Mouse (Mus musculus) urinary bladder, postnatal 4 days (tissue): ENCODE measurements around the gene Slc8a1.

Experiments used
- DNase-seq, 2 experiments: peaks; one replicate each; pipeline ENCODE4 v3.0.0; 2021 to 2022; ENCODE audit warnings: low spot score in 2 of 2

Gene Slc8a1

DNA sequence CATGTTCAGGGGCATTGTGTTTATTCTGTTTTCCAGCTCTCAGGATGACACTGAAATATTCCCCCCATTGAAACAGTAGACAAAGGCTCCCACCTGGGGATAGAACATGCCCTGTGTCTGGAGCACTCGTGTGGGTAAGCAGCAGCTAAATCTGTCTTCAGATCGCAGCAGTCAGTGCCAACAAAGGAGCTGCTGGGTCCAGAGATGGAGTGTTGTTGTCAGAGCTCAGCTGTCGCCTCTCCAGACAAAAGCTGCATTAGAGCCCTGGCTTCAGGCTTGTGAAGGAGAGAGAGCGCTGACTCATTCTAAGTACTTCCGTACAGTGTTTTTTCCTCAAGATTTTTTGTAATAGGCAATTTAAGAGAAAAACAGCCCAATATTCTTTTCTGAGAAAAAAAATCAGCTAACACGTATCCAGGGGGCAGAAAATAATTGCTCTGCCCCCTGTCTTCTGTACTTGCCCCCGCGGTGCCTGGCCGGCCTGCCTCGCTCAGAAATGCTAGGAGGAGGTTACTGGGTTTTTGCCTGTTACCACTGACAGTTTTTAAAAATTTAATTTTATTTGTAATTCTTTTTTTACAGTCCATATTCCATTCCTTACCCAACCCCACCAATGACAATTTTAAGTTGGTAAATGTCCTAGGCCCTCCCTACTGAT lies 318.2 kb downstream of the Slc8a1 start:
- no peak for DNase-seq

DNA sequence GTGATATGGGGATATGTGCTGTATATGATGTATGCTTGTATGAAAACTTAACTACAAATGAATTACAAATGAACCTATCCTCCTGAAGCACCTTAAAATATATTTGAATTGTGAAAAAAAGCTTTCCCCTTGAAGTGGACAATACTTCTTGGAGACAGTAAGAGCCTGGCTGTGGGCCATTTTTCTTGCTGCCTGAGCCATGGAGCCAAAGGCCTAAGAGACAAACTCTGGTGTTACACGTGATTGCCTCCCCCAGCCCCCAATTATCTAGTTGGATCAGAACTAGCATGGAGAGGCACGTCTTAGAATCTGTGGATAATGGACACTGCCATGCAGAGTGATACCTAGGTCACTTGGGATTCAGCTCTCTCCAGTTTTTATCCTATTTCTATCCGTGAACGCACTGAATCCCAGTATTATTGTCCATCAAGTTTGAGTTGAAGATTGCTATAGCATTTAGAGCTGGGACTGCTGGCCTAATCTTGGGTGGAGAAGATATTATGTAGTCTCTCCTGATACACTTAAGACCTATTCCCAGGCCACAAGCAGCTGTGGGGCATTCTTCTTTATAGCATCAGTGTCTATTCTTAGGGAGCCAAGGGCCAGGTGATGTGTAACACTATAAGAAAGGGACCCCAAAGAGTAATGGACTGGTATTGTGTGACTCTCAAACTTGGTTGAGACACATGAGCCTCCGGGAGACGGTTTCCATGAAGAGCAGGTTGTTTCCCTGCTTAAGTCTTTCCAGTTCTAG lies 321.6 kb downstream of the Slc8a1 start:
- no peak for DNase-seq

DNA sequence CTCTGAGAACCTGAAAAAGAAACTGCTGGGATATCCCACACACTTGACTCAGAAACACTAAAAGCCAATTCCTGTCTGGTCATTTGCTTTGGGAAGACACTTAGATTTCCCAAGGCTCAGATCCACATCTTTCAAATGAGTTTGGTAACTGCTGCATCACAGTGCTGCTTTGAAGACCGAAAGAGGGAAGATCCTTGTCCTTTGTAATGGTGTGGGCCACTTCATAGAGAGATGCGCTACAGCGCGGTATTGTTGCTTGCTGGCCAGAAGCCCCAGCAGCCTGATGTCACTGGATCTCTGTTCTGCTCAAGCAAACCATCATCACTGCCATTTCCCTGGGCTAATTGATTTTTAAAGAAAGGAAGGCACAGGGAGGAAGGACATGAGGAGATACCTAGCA lies 325.4 kb downstream of the Slc8a1 start:
- DNase-seq: no peak

DNA sequence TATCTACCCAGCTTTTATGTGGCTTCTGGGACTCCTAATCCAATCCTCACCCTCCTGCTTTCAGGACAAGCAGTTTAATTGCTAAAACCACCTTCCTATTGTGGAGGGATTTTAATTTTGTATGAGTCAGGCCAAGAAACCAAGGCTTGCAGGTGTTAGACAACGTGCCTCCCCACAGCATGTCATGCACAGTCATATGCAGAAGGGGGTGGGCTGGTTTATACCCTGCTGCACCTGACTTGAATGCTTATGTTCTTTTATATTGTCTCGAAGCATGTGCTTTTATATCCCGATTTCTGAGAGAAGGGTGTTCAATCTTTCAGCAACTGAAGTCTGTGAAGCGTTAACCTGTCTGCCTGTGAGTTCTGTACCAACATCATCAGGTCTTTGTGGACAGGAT lies 334.0 kb downstream of the Slc8a1 start:
- DNase-seq: no peak

DNA sequence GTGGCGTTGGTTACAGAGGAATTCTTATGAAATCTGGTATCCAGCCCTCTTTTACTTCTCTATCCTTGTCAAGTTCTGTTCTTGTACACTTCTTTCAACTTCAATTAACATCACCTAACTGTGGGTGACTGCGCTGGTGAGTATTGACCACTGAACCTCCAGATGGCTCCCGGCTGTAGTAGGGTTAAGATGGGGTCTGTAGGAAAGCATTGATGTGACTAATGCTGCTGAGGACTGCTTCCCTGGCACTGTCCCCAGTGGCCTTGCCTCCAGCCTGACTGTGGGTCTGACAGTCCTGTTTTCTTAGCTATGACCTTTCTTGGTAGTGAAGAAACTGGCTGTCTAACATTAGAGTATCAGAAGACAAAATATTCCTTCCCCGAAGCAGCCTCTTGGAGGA lies 335.1 kb downstream of the Slc8a1 start:
- DNase-seq: no peak

DNA sequence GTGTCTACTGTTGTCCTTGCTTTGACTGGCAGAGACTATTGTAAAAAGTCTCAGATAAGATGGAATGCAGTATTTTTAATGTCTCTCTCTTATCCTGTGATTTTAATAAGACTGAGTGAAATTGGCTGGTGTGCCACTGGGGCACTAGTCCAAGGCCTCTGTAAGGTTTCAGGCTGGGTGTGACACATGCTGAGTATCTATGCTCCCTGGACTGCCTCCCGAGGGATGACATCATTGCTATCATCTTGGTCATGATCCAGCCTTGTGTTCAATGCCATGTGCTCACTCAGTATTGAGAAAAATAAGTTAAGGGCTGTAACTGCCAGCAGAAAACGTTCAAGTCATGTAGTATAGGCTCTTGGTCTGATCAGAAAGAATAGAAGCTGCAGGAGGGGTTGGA lies 335.5 kb downstream of the Slc8a1 start:
- DNase-seq: peak; percentile 68

DNA sequence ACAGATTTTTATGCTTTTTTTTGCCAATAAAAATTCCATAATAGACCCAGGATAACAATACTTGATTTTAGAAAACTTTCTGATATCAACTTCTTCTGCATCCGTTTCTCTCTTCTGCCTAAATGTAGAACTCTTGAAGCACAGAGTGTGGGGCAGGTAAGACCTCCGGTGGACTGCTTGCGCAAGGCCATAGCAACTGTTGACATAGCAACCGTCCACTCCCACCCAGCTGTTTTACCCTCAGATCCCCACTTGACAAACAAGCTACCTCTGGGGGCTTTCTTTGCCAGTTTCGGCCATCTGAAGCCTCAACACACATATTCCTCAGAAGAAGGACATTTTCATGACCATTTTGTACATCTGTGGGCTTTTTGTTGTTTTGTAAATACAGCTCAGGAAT lies 337.8 kb downstream of the Slc8a1 start:
- no peak for DNase-seq

DNA sequence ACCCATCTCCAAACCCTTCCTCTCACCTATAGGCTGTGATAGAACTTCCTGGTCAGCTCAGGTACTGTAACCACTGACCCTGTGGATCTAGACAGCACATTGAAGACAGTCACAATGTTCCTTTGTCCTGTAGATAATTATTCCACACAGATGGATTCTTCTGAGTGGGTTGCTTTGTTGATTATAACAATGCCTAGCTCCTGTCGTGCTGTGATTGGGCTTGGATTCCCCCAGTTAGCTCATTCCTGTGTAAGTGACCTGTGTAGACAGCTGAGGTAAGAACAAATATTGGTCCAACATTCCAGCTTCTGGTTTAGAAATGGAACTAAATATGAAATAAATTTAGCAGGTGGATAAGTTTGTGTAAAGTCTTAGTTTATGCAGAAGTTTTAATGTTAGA lies 340.7 kb downstream of the Slc8a1 start:
- DNase-seq: no peak

DNA sequence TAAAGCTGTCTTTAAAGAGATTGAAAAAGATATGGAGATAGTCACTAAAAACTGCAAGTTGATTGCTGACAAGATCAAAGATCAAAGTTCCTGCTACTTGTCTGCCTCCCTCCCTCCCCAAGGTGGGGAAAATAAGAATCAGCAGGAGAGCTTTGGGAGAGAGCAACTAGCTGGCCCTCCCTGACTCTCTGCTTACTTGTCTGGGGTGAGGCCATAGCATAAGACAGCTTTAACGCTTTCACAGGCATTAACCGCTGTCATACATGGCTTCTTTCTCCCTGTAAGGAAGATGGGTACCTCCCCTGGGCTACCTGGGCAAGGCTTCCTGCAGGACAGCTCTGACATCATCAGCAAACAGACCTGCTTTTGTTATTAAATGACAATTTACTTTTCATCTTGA lies 344.1 kb downstream of the Slc8a1 start:
- DNase-seq: no peak

DNA sequence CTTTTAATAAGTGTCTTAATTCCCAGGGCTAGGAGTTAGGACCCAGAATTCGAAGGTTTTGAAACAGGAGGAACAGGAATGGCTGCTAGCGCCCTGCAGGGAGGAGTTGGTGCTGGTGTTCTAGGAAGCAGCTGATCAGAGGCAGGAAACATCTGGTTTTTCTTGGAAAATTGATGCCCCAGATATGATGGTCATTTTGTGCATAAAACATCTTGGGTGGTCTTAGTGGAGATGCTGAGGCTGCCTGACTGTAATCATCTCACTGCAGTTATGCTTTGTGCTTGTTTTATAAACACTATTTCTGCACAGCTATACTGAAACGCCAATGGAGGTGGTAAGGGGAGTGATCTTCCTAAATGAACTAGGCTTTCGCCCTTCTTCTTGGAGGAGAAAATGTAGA lies 345.1 kb downstream of the Slc8a1 start:
- no peak for DNase-seq

DNA sequence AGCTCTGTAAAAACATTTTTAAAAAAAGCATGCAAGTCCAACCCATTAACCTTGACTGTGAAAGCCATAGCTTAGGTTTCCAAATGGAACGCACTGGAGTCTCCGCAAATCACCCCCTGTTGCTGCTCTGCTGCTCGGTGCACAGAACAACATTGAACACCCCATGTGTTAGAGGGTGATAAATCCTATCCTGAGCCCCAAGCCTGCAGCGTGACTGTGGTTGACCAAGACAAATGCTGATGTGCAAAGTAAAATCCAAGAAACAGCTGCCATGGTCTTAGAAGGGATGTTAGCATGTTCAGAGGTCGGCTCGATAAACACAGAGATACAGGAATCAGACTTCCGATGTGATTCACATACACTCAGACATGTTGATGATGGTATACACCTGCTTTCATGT lies 346.7 kb downstream of the Slc8a1 start:
- no peak for DNase-seq

DNA sequence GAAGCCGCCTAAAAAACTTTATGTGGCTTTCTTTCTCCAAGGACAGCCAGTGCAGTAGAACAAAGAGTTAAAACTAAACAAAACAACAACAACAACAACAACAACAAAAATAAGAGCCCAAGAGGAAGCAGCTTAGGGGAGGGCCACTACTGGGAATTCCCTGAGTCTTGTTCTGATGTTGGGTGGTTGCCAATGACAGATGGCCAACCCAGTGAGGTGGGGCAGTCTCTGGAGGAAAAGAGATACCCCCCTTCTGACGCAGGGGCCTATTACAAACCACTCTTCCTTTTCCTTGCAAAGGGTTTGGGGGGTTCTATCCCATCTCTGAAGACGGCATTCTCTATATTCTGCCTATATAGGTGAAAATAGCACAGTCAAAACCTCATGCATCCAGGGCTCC lies 347.4 kb downstream of the Slc8a1 start:
- DNase-seq: no peak

DNA sequence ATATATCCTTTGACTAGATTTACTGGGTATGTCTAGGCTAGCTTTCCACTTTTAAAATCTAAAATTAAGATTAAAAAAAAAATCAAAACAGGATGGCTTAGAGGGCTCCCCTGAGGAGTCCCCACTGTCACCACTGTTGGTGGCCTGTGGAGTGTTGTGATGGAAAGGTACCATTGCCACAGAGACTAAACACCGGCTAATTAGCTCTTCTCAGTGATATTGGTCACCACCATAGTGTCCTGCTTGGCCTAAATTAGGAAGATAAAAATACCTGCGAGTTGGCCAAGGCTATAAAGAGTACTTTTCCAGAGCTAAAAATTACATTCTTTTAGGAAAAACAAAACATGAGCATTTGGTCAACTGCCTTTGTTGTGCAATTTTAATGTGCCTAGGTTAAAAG lies 352.1 kb downstream of the Slc8a1 start:
- DNase-seq: no peak

DNA sequence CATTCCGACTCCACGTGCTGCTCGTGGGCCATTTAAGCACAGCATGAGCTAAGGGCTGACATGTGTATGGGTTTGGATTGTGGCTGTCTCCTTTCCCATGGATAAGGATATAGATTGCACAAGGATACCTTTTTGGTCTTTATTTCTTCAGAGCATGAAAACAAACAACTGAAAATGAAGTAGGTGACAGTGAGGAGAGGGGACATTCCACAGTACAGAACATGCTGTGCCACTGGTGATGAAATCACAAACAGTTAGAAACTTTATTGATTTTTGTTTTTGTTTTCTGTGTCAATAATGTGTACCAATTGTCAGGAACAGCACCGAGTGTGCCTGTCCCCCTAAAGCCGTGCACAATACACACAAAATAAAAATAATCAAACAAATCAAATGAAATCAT lies 352.7 kb downstream of the Slc8a1 start:
- DNase-seq: no peak

DNA sequence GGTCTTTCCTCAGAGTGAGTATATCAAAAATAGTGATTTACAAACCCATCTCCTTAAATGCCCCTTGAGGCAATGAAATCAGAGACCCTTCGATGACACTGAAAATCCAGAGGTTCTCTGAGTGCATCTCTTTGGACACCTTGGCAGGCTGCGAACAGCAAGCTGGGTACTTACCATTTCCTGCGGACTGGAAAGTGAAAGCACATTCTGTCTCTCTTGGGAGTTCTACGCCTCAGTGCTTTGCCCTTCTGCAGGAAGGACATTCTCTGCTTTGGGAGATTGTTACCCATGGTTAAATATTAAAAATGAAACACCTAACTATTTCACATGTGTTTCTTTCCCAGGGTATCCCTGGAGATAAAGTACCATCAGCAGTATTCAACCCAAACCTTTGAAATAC lies 354.7 kb downstream of the Slc8a1 start:
- no peak for DNase-seq

DNA sequence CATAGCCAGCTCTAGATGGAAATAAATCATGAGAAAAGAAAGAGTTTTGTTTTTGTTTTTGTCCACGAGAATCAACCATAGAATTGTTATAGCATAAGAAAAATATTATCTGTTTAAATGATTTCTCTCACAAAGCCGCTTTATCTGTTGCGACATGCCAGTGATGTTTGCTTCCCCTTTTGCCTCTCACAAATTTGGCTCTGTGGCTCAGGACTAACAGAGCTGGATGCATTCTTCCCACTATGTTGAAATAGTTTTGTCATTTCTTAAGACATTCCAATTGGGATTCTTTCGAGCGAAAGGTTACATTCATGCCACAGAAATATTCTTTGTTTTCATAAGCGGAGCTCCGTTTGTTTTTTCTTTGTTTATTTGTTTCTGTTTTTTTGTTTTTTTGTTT lies 359.7 kb downstream of the Slc8a1 start:
- no peak for DNase-seq

DNA sequence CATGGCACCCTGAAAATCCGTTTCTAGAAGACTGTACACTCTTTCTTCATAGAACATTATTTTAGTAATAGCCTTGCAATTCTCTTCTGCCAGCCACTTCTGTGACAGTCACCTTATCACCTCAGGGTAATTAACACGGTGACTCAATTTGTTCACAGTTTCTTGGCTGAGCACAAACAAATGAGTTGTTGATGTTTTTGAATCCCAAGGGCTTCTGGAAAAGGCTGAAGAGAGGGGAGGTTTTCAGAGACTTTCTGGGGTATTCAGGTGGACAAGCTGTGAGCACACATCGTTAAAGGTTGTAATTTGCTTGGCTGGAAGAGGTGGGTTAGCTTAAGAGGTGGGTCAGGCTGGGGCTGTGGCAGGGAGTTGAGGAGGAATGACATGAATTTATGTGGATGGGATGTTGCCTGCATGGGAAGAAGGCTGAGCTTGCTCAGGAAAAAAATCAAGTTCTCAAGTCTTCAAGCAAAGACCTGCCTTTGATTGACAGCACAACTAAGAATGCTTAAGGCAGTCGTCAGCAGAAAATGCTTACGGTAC lies 360.3 kb downstream of the Slc8a1 start:
- no peak for DNase-seq

DNA sequence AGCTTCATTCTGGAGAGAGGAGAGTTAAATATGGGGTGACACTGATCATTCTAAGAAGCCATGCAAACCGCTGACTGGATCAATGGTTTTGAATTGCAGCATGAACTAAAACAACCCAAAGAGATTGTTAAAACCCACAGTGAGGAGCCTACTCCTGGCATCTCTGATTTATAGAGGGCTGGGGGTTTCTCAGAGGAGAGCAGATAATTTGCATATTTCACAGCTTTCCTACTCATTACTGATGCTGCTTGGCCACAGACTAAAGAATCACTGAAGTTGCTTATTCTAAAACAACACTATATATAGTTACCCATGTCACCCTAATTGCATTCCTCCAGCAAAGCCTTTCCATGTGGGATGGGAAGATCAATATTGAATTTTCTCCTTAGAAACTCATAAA lies 361.0 kb downstream of the Slc8a1 start:
- DNase-seq: no peak

DNA sequence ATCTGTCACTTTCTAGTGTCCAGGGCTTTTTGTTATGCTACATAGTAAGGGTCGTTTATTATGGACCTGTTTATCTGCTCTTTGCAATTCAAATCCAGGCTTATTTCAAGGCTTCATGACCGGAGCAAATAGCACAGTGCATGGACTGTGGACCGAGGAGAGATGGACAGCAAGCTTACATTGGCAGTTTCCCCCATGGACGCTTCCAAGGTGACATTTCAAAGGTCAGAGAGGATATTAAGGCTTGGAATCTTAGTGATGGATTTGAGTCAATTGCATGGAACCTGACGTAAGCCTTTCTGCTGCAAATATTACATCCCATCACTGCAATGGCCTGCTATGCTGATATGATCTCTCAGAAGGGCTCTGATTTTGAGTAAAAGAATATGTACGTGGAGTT lies 362.3 kb downstream of the Slc8a1 start:
- no peak for DNase-seq

DNA sequence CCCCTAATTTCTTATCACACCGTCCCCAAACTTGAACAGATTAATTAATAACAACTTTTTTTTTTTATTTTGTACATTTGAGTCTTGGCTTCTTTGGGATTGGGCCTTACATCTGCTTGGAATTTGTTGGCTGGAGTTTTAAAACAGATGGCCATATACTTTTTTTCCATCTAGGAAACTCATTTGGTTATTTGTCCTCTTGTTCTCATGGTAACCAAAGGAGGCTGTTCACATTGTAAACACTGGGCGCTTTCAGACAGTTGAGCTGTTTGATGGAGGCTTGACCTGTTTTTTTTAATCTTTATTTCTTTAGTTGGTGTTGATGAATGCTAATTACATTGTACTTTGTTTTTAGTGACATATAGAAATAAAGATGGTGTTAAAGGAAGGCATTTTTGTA lies 369.1 kb downstream of the Slc8a1 start:
- DNase-seq: no peak

DNA sequence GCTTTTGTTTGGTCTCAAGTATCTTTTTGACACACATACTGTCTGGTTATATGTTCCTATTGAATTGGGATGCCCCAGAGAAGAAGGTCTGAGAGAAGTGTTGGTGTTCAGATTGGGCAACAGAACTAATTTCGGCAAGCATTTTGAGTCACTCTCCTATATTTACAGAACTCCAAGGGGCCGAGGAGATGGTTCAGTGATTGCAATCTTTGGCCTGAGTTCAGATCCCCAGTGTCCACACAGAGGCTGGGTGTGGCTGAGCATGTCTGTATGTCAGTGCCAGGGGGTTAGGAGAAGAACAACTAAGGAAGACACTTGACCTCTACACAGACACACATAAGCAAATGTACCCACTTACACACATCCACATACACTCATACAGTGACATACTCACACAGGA lies 369.7 kb downstream of the Slc8a1 start:
- DNase-seq: no peak

DNA sequence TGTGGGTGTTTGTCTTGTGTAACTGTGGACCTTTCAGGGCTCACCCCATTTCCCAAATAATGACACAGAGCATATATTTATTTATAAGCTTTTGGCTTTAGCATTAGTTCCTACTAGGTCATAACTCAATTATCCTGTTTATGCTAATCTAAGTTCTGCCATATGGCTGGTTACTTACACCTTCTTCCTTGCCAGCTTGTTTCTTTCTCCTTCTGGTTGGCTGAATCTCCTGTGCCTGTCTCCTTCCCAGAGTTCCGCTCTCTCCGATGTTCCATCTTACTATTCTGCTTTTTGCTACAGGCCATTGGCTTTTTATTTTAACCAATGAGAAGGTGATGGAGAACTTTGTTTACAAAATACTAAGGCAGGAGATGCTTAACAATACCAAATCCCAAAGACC lies 374.8 kb downstream of the Slc8a1 start:
- DNase-seq: no peak

DNA sequence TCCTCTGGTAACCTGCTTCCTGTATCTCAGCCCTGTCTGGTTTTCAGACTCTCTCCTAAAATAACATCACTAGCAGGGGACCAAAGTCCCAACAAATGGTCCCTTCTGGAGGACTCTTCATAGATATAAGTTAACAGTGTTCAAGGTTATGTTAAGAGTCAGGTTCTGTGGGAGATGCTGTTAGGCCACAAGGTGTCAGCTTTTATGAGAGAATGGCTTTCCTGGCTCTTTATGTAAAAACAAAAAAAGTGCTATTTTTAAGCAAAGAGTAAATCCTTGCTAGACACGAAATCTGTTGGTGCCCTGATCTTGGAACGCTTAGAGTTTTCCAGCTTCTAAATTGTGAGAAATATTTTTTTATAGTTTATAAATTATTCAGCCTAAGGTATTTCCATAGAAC lies 377.6 kb downstream of the Slc8a1 start:
- no peak for DNase-seq

DNA sequence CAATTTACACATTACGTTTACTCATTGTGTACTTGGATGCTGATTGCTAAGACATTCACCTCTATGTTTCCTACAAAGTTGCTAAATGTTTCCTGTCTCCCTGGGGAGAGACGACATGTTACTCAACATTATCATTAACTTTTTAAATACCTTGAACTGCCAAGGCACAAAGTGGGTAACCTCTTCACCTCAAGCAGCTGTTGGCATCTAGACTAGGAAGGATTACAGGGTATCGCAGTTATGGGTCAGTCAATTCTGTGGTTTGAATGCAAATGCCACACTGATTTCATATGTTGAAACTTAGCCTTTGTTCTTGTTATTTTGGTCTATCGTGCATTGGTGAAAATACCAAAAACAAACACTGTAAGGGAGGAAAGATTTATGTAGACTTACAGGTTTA lies 378.1 kb downstream of the Slc8a1 start:
- DNase-seq: no peak
